Mouse (Mus musculus) gastrocnemius, postnatal 36 days (tissue): ENCODE results near the gene Alox12e. TPM values are rescaled to one million over a fixed set of nuclear protein-coding genes. Genes with fewer than 3 reads are reported as not detected.
"Not testable (repeated sequence)": the region's sequence is repeated elsewhere in the genome, so short reads cannot be mapped to it uniquely, and the experiment has no call there.

Experiments used
- DNase-seq, 2 experiments: peaks; one replicate each; pipeline ENCODE4 v3.0.0; 2022
- intact Hi-C: fragments of 180-260 bp; cut with DNase I; formaldehyde crosslinking; loops from one replicate; pipeline ENCODE4 v1.15.1; 2025
- long read RNA-seq, 2 experiments: library from polyadenylated mRNA; stranded (forward); transcript quantifications; one replicate each; pipeline ENCODE4 v2.0.0; 2021
- total RNA-seq, 2 experiments: library from RNA; stranded (reverse); gene quantifications; 2 replicates each; pipeline ENCODE4 v1.2.3; 2021

Gene Alox12e
- total RNA-seq: not detected
- long read RNA-seq, experiment 1: 0 reads
- long read RNA-seq, experiment 2: 0 reads

DNA sequence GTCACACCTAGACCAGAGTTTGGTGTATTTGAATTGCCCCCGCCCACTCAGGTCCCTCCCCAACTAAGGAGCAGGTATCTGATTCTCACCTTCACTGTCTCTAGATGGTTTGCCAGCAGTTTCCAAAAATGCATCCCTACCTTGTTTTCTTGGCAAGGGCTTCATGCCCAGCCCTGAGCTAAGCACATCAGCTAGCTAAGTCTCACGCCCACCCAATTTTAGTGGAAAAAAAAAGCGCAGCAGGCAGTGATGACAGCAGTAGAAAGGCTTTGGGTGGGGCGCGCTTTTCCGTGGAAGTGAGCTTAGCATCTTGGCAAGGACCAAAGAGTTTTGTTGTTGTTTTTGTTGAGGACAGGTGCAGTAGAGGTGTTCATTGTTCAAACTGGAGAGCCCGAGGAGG lies at the start of gene Alox12e:
Alox12e (minus strand) TSS at position 101 of the 400 bp plus-strand sequence.
- DNase-seq: no peak

DNA sequence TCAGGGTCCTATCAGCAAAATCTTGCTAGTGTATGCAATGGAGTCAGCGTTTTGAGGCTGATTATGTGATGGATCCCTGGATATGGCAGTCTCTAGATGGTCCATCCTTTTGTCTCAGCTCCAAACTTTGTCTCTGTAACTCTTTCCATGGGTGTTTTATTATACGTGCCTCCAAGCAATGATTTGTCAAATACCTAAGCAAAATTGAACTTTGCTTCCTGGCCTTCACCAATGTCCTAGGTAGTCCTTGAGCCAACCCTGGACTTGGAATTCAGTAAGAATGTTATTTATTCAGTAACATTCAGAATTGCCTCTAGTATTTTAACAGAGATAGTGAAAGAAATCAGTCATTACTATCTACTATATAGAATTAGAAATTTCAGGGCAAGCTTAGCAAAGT lies 46.2 kb upstream of the Alox12e start:
- intact Hi-C loops, DNase-seq: not testable (repeated sequence)

More for the DNA sequence above, at the start of gene Alox12e:
- intact Hi-C loops: no loop called here

DNA sequence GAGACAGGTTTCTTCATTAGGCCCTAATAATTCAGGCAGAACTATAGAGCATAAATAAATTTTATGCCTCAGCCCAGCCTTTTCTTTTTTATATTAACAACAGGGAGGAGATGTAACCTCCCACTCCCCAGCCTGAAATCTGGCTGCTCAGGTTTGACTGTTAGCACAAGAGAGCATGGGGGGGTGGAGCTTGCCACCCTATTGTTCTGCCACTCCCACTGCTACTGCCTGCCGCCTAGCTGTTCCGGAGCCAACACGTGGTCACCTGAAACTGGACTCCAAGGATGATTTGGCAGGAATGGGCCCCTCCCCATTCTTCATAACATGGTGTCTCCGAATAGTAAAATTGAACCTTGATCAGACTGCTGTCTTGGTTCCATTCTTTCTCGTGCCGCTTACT lies 45.3 kb upstream of the Alox12e start:
- not testable (repeated sequence) for DNase-seq

DNA sequence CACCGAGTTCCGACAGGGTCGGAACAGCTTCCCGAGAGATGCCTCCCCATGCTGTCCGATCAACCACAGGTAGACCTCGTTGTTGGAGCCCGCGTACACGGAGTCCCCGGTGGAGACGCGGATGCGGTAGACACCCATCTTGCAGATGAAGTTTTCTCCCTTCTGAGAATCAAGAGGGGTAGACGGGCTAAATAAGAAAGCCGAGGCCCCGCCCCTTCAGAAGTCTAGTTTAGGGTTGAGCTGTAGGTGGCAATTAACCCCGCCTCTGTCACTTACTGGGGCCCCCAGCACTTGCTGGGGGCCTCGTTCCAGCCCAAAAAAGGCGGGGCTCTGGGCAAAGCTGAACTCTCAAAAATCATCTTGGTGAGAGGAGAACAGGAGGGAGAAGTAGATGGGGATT lies 29.4 kb upstream of the Alox12e start, which contains the start of gene Alox15:
Alox15 (minus strand) TSS at position 164 of the 400 bp plus-strand sequence.
- DNase-seq: no peak
- intact Hi-C loops: no loop called here

More for the DNA sequence above, 45.3 kb upstream of the Alox12e start:
- intact Hi-C loops: not testable (repeated sequence)

DNA sequence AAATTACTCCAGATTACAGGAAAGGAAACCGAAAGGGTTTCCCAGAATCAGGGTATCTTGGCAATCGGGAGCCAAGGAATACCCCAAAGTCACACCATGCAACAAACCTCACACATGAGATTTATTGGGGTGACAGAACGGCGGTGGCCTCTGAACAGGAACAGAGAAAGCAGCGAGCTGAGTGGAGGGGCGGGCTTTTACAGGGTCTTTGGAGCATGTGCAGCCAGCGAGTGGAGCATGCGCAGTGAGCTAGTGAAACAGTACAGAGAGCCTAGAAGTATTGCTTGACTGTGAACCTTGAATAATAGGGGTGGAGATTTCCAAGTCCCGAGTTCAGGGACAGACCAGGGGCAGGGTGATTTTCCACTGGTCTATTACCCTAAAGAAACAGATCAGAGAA lies 26.2 kb upstream of the Alox12e start:
- DNase-seq: no peak

DNA sequence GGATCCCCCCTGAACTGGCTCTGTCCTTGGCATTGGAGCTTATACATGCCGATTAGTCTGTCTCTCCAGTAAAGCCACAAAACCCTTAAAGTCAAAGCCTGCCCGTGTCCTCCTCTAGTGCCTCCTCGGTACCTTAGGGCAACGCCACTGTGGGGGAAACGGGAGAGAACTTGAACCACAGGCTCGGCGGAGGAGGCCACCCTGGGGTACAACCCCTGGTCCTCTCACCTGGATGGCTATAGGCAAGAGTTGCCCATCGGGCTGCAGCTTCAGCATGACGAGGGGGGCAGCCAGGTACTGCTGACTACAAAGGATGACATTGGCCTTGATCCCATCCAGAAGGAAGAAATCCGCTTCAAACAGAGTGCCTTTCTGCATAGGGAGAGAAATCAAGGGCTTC lies 25.4 kb upstream of the Alox12e start:
- DNase-seq: no peak
- intact Hi-C loops: no loop called here

More for the DNA sequence above, 26.2 kb upstream of the Alox12e start:
- intact Hi-C loops: no loop called here

DNA sequence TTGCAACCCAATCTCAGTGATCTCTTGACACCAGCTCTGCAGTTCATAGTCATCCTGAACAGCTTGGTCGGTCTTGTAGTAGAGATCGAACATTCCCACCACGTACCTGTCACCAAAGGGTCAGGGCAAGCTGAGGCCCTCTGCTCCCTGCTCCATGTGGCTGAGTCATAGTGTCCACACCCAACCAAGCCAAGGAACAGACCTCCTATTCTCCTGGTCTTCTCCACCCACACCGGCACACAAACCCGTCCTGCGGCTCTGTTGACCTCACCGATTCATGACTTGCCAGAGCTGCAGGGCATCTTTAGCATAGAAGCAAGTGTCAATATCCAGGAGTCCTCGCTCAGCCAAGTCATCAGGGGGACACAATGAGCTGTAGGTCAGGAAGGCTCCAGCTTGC lies 23.1 kb upstream of the Alox12e start:
- intact Hi-C loops: no loop called here
- no peak for DNase-seq

DNA sequence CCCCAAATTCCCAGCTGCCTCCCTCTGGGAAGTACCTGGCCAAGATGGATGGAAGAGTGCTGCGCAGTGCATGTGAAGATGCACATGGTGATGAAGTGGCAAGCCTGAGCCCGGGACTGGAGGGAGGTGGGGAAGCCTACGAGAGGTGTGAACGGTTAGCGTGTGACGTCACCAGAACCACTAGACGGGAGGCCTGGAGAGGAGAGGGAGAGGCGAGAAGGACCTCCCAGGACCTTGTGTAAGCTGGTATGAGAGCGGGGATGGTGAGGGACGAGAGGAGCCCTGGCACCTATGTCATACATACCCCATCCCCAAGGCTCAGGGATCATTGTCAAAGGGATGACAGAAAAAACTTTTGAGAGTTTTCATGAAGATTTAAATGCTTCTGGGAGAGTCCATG lies 22.6 kb upstream of the Alox12e start:
- no peak for DNase-seq
- intact Hi-C loops: no loop called here

DNA sequence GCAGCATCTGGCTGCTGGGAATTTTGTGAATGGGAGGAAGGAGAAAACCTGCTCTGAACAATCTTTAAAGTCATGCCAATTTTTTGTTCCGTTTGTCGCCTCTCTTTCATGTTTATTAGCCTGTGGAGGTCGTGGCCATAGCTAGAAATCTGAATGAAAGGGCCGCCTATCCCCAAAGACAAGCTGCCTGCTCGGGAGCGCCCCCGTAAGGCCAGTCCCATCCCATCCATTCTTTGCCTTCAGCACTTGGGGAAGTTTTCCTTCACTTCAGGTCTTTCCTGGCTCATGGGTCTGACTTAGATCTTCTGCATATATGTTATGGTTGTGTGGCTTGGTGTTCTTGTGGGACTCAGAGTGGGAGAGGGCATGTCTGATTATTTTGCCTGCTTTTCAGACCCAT lies 17.1 kb upstream of the Alox12e start:
- intact Hi-C loops: no loop called here

DNA sequence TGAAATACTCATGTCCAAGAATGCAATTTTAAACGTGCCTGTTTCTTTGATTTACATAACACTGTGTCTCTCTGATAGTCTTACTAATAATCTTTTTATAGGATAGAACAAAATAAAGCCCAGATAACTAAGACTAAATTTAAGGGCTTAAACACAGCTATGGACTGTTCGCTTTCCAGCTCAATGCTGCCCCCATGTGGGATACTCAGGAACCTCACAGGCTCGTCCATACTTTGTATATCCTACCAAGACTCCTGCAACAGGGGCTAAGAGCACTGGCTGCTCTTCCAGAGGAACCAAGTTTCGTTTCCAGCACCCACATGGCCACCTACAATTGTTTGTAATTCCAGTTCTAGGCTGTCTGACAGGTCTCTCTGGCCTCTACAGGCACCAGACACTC lies 12.0 kb upstream of the Alox12e start:
- peak; percentile 23 to 34 for DNase-seq
- intact Hi-C loops: no loop called here

More for the DNA sequence above, 17.1 kb upstream of the Alox12e start:
- DNase-seq: no peak

DNA sequence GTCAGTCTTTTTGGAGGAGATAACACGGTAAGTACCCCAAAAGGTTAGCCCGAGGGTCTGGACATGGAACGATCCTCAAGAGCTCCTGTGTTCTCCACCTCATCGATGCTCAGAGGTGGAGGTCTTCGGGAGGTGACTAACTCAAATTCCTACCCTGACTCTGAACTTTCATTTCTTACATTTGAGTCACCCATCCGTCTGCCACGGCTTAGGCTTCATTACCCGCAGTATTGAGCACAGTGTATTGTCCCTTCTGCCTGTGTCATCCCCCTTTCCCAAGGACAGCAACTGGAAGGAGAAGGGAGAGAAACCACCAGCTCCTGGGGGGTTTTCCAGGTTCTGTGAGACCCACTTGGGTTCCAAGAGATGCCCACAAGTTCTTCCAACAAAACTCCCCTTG lies 2.3 kb upstream of the Alox12e start:
- intact Hi-C loops: no loop called here
- DNase-seq: no peak

DNA sequence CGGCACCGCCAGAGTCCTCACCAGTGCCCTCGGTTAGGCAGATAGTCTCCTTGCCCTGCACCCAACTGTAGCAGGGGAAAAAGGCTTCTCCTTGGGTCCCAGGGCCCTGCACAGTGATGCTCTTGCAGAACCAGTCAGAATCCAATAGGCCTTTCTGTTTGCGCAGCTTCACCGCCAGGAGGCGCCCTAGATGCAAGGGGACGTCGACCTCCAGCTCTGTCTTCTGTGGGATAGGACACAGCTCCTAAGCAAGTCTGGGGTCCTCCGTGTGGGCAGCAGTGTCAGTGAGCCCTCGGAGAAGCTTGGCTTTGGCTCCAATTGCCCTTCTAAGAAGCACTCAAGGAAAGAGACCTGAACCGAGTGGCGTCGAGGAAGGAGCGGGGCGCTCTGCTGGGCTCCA lies 764 bp downstream of the Alox12e start:
- DNase-seq: peak; percentile 28 to 35

DNA sequence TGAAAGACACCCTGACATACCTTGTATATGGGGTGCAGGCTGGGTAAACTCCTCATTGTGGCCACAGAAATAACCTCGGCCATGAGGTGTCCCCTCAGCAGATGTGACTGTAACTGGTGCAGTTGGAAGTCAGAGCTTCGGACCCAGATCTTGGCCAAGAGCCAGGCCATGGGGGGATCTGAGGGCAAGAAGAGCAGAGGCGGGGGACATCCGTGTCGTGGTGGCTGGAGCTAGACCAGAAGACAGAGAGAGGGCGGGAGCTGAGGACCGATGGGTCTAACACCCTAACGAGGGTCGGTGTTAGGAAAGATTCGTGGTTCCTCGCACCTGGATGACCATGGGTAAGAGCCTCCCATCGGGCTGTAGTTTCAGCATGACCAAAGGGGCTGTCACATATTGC lies 2.8 kb downstream of the Alox12e start:
- intact Hi-C loops: no loop called here
- DNase-seq: no peak

More for the DNA sequence above, 764 bp downstream of the Alox12e start:
- intact Hi-C loops: no loop called here

DNA sequence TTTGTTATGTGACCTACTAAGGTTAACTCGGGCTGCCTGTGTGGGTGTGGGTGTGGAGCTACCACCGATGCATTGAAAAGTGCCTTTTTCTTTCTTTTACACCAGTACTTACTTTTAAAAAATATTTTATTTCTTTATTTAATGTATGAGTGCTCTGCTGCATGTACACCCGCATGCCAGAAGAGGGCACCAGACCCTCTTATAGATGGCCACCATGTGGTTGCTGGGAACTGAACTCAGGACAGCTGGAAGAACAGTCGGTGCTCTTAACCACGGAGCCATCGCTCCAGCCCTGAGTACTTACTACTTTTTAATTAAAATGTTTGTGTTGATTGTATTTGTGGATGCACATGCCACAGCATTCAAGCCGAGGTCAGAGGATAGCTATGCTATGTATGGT lies 8.6 kb downstream of the Alox12e start:
- intact Hi-C loops: no loop called here
- no peak for DNase-seq

DNA sequence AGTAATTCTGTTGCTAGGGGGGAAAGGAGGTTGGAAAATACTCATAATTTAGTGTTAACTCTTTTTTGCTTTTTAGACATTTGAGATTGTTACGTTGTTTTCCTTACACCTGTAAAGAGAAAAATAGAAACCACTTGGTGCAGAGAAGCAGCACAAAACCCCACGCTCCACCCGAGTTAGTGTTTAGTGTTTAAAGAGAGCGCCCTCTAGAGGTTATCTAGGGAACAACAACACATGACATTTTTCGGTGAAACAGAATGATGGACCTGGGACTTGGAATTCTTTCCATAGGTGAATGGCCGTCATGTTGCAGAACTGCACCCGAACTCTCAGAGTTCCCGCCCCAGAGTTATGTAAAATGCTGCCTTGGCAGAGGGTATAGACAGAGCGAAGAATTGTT lies 13.1 kb downstream of the Alox12e start:
- peak in 1 of 2 experiments; percentile 21 for DNase-seq
- intact Hi-C loops: loop anchor here (2.0 to 5.0 kb wide), 2 partner anchors 55 to 77 kb away; partner anchors contain the start of gene Alox12

DNA sequence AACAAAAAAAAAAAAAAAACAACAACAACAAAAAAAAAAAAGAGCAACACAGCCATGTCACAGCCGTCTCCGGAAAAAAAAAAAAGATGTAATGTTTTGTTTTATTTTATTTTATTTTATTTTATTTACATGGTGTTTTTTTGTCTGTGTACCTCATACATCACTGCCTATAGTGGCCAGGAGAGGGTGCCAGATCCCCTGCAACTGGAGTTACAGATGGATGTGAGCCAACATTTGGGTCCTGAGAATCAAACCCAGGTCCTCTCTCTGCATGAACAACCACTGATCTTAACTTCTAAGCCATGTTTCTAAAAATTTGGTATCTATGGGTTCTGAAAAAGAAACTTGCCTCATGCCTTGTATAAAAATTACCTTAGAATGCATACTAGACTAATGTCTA lies 14.1 kb downstream of the Alox12e start:
- intact Hi-C loops: loop anchor here (2.0 to 5.0 kb wide), 2 partner anchors 53 to 76 kb away; partner anchors contain the start of gene Alox12
- DNase-seq: no peak

DNA sequence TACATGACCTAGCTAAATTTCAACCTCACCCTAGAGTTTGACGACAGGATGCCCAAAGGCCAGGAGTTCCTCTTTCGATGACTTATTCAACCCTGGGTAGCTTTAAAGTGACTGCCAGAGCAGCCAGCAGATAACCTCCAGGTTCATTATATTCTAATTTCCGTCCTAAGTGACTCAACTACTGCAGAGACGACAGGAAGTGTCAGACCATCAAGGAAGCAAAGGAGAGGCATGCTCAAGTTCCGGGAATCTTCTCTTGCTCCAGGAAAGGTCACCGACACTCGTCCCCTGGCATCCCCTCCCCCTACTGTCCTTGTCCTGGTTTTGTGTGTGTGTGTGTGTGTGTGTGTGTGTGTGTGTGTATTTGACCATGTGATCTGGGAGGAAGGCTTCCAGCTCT lies 16.3 kb downstream of the Alox12e start:
- DNase-seq: no peak
- intact Hi-C loops: loop anchor here (5.0 kb wide), 1 partner anchor 74 kb away; no protein-coding TSS in a partner anchor

DNA sequence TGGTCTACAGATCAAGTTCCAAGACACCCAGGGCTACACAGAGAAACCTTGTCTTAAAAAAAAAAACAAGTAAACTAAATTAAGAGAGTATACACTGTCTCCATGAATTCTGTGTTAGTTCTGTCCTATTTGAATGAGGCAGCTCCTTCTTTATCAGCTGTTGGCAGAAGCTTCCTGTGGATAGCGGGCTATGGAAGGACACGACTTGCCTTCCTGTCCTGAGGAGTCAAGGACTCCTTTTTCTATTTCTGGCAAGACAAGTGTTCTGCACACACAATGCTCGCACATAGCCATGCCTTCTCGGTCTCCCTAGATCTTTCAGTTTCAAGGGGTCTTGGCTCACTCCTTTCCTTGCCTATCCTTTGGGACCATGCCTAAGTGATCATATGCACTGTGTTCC lies 20.1 kb downstream of the Alox12e start:
- intact Hi-C loops: no loop called here
- no peak for DNase-seq

DNA sequence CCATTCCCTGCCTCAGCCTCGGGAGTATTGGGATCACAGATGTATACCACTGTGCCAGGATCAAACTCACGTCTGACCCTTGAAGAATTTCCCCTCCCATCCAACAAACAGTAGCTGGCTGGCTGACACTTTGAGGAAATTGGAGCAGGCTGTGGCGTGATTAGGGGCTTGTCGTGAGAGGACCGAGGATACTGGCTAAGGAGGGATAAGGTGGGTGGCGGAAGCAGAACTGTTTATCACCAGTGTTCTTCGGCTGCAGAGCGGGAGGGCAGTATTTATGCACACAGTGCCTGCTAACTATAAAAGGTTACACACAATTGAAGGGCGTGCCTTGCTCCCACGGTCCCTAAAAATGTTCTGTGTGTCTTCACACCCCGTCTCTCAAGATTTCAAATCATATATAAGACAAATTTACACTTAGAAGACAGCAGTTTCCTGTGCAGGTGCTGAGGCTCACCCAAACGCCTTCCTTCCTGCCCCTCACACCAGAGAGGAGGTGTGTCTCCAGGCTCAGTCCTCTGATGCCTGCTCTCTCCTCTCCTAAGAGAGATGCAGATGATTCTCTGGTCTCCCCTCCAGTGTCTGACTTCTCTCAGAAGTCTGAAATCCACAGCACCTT lies 24.5 kb downstream of the Alox12e start:
- DNase-seq: no peak
- intact Hi-C loops: no loop called here

DNA sequence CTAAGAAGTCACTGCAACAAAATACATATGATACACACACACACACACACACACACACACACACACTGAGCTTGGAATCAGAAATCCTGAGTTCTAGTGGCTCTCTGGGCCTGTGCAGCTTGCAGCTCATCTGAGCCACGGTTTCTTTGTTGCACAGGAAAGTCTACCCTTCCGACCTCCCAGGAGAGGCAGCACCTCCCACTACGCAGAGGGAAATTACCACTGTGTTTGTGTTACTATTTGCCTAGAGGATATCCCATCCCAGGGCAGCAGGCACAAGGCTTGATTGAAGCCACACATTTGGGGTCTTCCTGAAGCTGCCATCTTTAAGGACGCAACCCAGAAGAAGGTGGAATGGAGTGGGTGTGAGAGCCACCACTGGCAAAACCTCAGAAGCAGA lies 25.0 kb downstream of the Alox12e start:
- intact Hi-C loops: no loop called here

DNA sequence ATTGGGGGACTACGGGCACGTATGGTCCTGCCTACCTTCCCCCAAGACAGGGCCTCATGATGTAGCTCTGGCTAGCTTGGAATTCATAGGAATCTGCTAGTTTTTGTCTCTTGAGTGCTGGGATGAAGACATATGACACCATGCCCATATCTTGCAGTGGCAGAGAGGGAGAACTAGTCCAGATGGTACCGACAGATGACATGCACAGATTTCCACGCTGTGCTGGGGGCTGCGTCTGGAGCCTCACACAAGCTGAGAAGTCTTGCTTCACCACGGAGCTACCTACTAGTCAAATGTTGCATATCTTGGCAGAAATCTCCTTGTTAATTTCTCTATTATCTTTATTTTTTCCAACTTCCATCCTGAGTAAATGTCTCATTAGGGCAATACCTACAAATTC lies 28.5 kb downstream of the Alox12e start:
- no peak for DNase-seq
- intact Hi-C loops: no loop called here

More for the DNA sequence above, 25.0 kb downstream of the Alox12e start:
- DNase-seq: no peak

DNA sequence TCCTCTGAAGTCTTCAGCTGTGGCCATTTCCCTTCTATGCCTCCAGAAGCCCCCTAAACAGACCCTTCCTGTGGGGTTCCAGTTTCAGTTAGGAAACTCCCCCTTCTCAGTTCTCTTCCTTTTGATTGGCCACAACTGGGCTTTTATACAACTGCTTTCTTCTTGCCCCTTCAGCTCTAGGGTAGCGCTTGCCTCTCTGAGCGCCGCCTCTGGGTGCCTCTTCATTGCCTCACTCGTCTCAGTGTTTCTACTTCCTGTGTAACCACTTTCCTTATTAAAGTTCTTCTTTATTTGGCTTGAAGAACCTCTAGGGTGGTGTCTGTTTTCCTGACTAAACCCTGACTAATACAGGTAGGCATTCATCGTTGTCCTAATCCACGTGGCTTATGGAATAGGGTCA lies 31.2 kb downstream of the Alox12e start:
- no peak for DNase-seq
- intact Hi-C loops: no loop called here
